Mouse (Mus musculus) mature B cell (primary cell): ENCODE data around the gene Zmym3.
"Not testable (repeated sequence)": the region's sequence is repeated elsewhere in the genome, so short reads cannot be mapped to it uniquely, and the experiment has no call there.

ENCODE experiments used
- in situ Hi-C: fragments of 300-500 bp; cut with MboI; formaldehyde crosslinking; loops from 2 replicates; pipeline ENCODE4 v1.14.3; 2019

Gene Zmym3

DNA sequence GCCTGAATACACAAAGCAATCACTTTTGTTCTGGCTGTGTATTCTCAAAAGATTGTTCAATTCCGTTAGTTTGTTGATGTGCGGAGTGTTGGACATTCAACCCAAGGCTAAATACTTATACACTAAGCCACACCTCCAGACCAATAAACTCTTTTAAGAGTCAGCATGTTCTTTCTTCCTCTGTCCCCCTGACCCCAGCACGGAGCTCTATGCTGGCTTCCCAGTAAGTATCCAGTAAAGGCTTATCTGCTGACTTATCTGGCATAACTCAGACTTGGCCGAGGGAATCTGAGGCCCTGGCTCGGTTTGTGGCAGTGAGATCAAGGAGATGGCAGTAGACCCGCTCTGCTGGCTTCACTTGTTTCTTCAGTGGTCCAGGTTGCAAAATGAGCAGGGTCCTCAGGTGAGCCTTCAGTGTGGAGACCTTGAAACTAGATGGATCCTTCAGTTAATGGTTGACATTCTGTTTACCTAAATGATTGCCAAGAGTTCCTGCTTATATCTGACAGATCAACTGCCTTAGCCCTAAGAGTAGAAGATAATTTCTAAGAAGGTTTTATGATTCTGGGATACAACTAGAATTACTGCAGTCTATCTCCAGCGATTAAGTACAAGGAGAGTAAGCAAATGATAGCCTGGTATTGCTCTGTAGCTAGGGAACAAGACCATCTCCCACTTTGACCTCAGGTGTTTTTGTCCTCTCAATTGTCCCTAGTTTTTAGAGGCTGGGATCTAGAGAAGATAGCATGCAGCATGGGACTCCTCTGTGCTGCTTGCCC is 44.3 kb downstream of the Zmym3 start, which contains the start of gene Gjb1:
Gjb1 (plus strand) TSS at position 189 of the 779 bp plus-strand sequence.
- in situ Hi-C loops: no loop called here

- in situ Hi-C loops: no loop called here
These were observed 47.7 kb downstream of the Zmym3 start for GRCm38 (mm10) chrX:101372946-101373345.

GRCm38 (mm10) chrX:101370573-101370972 is 50.1 kb downstream of the Zmym3 start:
- in situ Hi-C loops: no loop called here

GRCm38 (mm10) chrX:101369001-101369400 is 51.6 kb downstream of the Zmym3 start:
- in situ Hi-C loops: no loop called here

- in situ Hi-C loops: not testable (repeated sequence)
These were observed 61.7 kb downstream of the Zmym3 start for GRCm38 (mm10) chrX:101358902-101359301.
